Mouse (Mus musculus) heart, embryonic 13.5 days (tissue): ENCODE data around the gene Slc30a7. TPM values are rescaled to one million over a fixed set of nuclear protein-coding genes. Genes with fewer than 3 reads are reported as not detected.
A peak's percentile ranks its signal among the peaks of the same experiment; 100 is the strongest.

Experiments used
- ATAC-seq: fragments of 200-750 bp; cut with Nextera tagmentation; 2 replicates; pipeline ENCODE4 v1.8.0; 2017; ENCODE audit warnings: moderate TSS enrichment; ENCODE audit not compliant: insufficient number of reproducible peaks, low FRiP score, low TSS enrichment; ENCODE audit errors: extremely low read depth
- H3K27ac ChIP-seq: fragments of 300-500 bp; sonication (generic); replicated peaks from 2 replicates; pipeline ENCODE4 v1.5.1; 2015; ENCODE audit warnings: moderate library complexity, mild to moderate bottlenecking, inconsistent platforms
- H3K27me3 ChIP-seq: fragments of 300-500 bp; sonication (generic); replicated peaks from 2 replicates; pipeline ENCODE4 v1.6.1; 2015; ENCODE audit warnings: mild to moderate bottlenecking, inconsistent platforms
- H3K36me3 ChIP-seq: fragments of 300-500 bp; sonication (generic); 2 replicates; pipeline ENCODE4 v1.6.1; 2015; ENCODE audit warnings: mild to moderate bottlenecking, inconsistent platforms
- H3K4me1 ChIP-seq: fragments of 300-500 bp; sonication (generic); 2 replicates; pipeline ENCODE4 v1.6.1; 2015; ENCODE audit warnings: inconsistent platforms
- H3K4me2 ChIP-seq: fragments of 300-500 bp; sonication (generic); 2 replicates; pipeline ENCODE4 v1.6.1; 2015; ENCODE audit warnings: inconsistent platforms, mild to moderate bottlenecking, moderate library complexity
- H3K4me3 ChIP-seq: fragments of 300-500 bp; sonication (generic); 2 replicates; pipeline ENCODE4 v1.5.1; 2015; ENCODE audit warnings: moderate library complexity, mild to moderate bottlenecking, inconsistent platforms
- H3K9ac ChIP-seq: fragments of 300-500 bp; sonication (generic); 2 replicates; pipeline ENCODE4 v1.6.1; 2015; ENCODE audit warnings: inconsistent platforms, mild to moderate bottlenecking, moderate library complexity
- H3K9me3 ChIP-seq: fragments of 300-500 bp; sonication (generic); 2 replicates; pipeline ENCODE4 v1.6.1; 2016; ENCODE audit warnings: inconsistent platforms
- WGBS: fragments of 180-500 bp; shearing (Covaris S2); methylation state at CpG from one replicate; pipeline ENCODE4 v1.1.7; 2015; ENCODE audit warnings: mixed read lengths; 5-methylcytosine and 5-hydroxymethylcytosine counted together
- polyA plus RNA-seq: library from polyadenylated mRNA; unstranded; fragments of >200 nt; fragmentation: Nextera tagmentation; extraction: Ambion mirVana; gene quantifications from 2 replicates; pipeline ENCODE4 v1.2.1, GENCODE M21; 2015

Slc30a7 gene
- polyA plus RNA-seq, 1 experiment from 2014 or later = 17.4 TPM

GRCm38 (mm10) chr3:115962028-115962415, 45.2 kb downstream of the Slc30a7 start:
- H3K27me3 ChIP-seq = no peaks in the 10 kb centered on the region
- H3K27ac ChIP-seq = no peak overlapping the region
- peaks cover 45% of the 10 kb centered on the region for H3K36me3 ChIP-seq
- WGBS = 74% methylated on average over 4 of the region's 4 CpGs
- no peak overlapping the region for H3K4me3 ChIP-seq
- no peak overlapping the region for H3K4me2 ChIP-seq
- no peaks in the 10 kb centered on the region for H3K4me1 ChIP-seq
- no peaks in the 10 kb centered on the region for H3K9me3 ChIP-seq
- H3K9ac ChIP-seq = no peak overlapping the region
- ATAC-seq = no peak

- Histone ChIP-seq H3K27me3 (no peaks in the 10 kb centered on the region), H3K4me3 (no peak overlapping the region), H3K36me3 (peaks cover 46% of the 10 kb centered on the region), H3K9ac (no peak overlapping the region), H3K4me1 (no peaks in the 10 kb centered on the region), H3K4me2 (no peak overlapping the region), H3K27ac (no peak overlapping the region), H3K9me3 (no peaks in the 10 kb centered on the region)
- no peak for ATAC-seq
- WGBS = 83% methylated on average over 11 of the region's 11 CpGs
Measured at GRCm38 (mm10) chr3:115961311-115962027, 45.7 kb downstream of the Slc30a7 start.

- Histone ChIP-seq H3K4me2 (no peak overlapping the region), H3K27ac (no peak overlapping the region), H3K36me3 (peaks cover 69% of the 10 kb centered on the region), H3K4me1 (peaks cover 6% of the 10 kb centered on the region; the same call in 1 of the 2 replicates), H3K4me3 (no peak overlapping the region), H3K9ac (no peak overlapping the region), H3K9me3 (no peaks in the 10 kb centered on the region), H3K27me3 (no peaks in the 10 kb centered on the region)
- 92% methylated on average over 7 of the region's 7 CpGs for WGBS
- ATAC-seq = no peak
Measured at GRCm38 (mm10) chr3:115957223-115957622, 50.0 kb downstream of the Slc30a7 start.

GRCm38 (mm10) chr3:115953088-115953487, 54.1 kb downstream of the Slc30a7 start:
- no peaks in the 10 kb centered on the region for H3K27me3 ChIP-seq
- 68% methylated on average over 3 of the region's 3 CpGs for WGBS
- H3K4me2 ChIP-seq = no peak overlapping the region
- no peak overlapping the region for H3K9ac ChIP-seq
- H3K4me1 ChIP-seq = peaks cover 8% of the 10 kb centered on the region; the same call in 1 of the 2 replicates
- H3K36me3 ChIP-seq = peaks cover 73% of the 10 kb centered on the region
- no peak overlapping the region for H3K4me3 ChIP-seq
- no peak overlapping the region for H3K27ac ChIP-seq
- no peak for ATAC-seq
- H3K9me3 ChIP-seq = no peaks in the 10 kb centered on the region

GRCm38 (mm10) chr3:115952356-115952755, 54.9 kb downstream of the Slc30a7 start:
- Histone ChIP-seq H3K4me3 (no peak overlapping the region), H3K27me3 (no peaks in the 10 kb centered on the region), H3K4me1 (peaks cover 8% of the 10 kb centered on the region; the same call in 1 of the 2 replicates), H3K9me3 (no peaks in the 10 kb centered on the region), H3K27ac (no peak overlapping the region), H3K4me2 (no peak overlapping the region), H3K9ac (no peak overlapping the region), H3K36me3 (peaks cover 65% of the 10 kb centered on the region)
- WGBS = 88% methylated on average over 4 of the region's 4 CpGs
- no peak for ATAC-seq

GRCm38 (mm10) chr3:115951221-115951620, 56.0 kb downstream of the Slc30a7 start:
- H3K9me3 ChIP-seq = no peaks in the 10 kb centered on the region
- peaks cover 8% of the 10 kb centered on the region; the same call in 1 of the 2 replicates for H3K4me1 ChIP-seq
- peaks cover 63% of the 10 kb centered on the region for H3K36me3 ChIP-seq
- H3K4me2 ChIP-seq = no peak overlapping the region
- H3K27me3 ChIP-seq = no peaks in the 10 kb centered on the region
- no peak for ATAC-seq
- no peak overlapping the region for H3K27ac ChIP-seq
- 0 out of 2 replicates have a peak overlapping the region, but pooled peaks have one; percentile 24 for H3K9ac ChIP-seq
- 78% methylated on average over 3 of the region's 3 CpGs for WGBS
- no peak overlapping the region for H3K4me3 ChIP-seq

GRCm38 (mm10) chr3:115949921-115950877, 57.0 kb downstream of the Slc30a7 start:
- 81% methylated on average over 6 of the region's 6 CpGs for WGBS
- no peaks in the 10 kb centered on the region for H3K9me3 ChIP-seq
- H3K9ac ChIP-seq = no peak overlapping the region
- H3K4me2 ChIP-seq = no peak overlapping the region
- peaks cover 8% of the 10 kb centered on the region; the same call in 1 of the 2 replicates for H3K4me1 ChIP-seq
- H3K4me3 ChIP-seq = no peak overlapping the region
- peaks cover 59% of the 10 kb centered on the region for H3K36me3 ChIP-seq
- ATAC-seq = no peak
- H3K27ac ChIP-seq = no peak overlapping the region
- no peaks in the 10 kb centered on the region for H3K27me3 ChIP-seq

- Histone ChIP-seq H3K9me3 (no peaks in the 10 kb centered on the region), H3K4me3 (no peak overlapping the region), H3K27ac (no peak overlapping the region), H3K27me3 (no peaks in the 10 kb centered on the region), H3K9ac (no peak overlapping the region), H3K4me1 (peaks cover 8% of the 10 kb centered on the region; the same call in 1 of the 2 replicates), H3K4me2 (no peak overlapping the region), H3K36me3 (peaks cover 64% of the 10 kb centered on the region)
- WGBS = 75% methylated on average over 3 of the region's 3 CpGs
- no peak for ATAC-seq
Measured at GRCm38 (mm10) chr3:115949220-115949920, 57.8 kb downstream of the Slc30a7 start.

GRCm38 (mm10) chr3:115946272-115946671, 60.9 kb downstream of the Slc30a7 start:
- 89% methylated on average over 8 of the region's 8 CpGs for WGBS
- H3K9me3 ChIP-seq = no peaks in the 10 kb centered on the region
- no peaks in the 10 kb centered on the region for H3K27me3 ChIP-seq
- no peak overlapping the region for H3K4me2 ChIP-seq
- no peak overlapping the region for H3K4me3 ChIP-seq
- peaks cover 67% of the 10 kb centered on the region for H3K36me3 ChIP-seq
- 0 out of 2 replicates have a peak, but pooled peaks cover 1% of the 10 kb centered on the region for H3K4me1 ChIP-seq
- H3K9ac ChIP-seq = no peak overlapping the region
- ATAC-seq = no peak
- no peak overlapping the region for H3K27ac ChIP-seq

GRCm38 (mm10) chr3:115944376-115944775, 62.8 kb downstream of the Slc30a7 start:
- no peak overlapping the region for H3K9ac ChIP-seq
- 87% methylated on average over 6 of the region's 6 CpGs for WGBS
- peaks cover 60% of the 10 kb centered on the region for H3K36me3 ChIP-seq
- no peak overlapping the region for H3K4me3 ChIP-seq
- H3K4me1 ChIP-seq = no peaks in the 10 kb centered on the region
- H3K27ac ChIP-seq = no peak overlapping the region
- no peak for ATAC-seq
- H3K9me3 ChIP-seq = no peaks in the 10 kb centered on the region
- H3K4me2 ChIP-seq = no peak overlapping the region
- no peaks in the 10 kb centered on the region for H3K27me3 ChIP-seq

GRCm38 (mm10) chr3:115941464-115941863, 65.7 kb downstream of the Slc30a7 start:
- H3K36me3 ChIP-seq = peaks cover 69% of the 10 kb centered on the region
- no peaks in the 10 kb centered on the region for H3K4me1 ChIP-seq
- no peak for ATAC-seq
- H3K9ac ChIP-seq = no peak overlapping the region
- 87% methylated on average over 8 of the region's 8 CpGs for WGBS
- no peaks in the 10 kb centered on the region for H3K27me3 ChIP-seq
- H3K9me3 ChIP-seq = no peaks in the 10 kb centered on the region
- H3K4me2 ChIP-seq = no peak overlapping the region
- H3K27ac ChIP-seq = no peak overlapping the region
- no peak overlapping the region for H3K4me3 ChIP-seq
